Mouse (Mus musculus) liver, adult 2 months (tissue): ENCODE measurements around the gene Ddit4. TPM values are rescaled to one million over a fixed set of nuclear protein-coding genes. Genes with fewer than 3 reads are reported as not detected.
A peak's percentile ranks its signal among the peaks of the same experiment; 100 is the strongest.

Experiments
- DNase-seq: peaks from one replicate; pipeline ENCODE4 v3.0.0-alpha.2; 2011; ENCODE audit warnings: low read depth, low spot score; ENCODE audit errors: extremely low read depth
- H3K27ac ChIP-seq: fragments of 200-500 bp; replicated peaks from 2 replicates; pipeline ENCODE4 v1.5.1; 2012; ENCODE audit warnings: low read depth, mild to moderate bottlenecking, control low read depth, inconsistent platforms, low read length; ENCODE audit not compliant: insufficient read depth
- H3K27me3 ChIP-seq: fragments of 200-500 bp; 2 replicates; pipeline ENCODE4 v1.6.1; 2012; ENCODE audit warnings: mild to moderate bottlenecking, moderate library complexity, low read length, inconsistent platforms; ENCODE audit not compliant: control insufficient read depth, insufficient read depth
- H3K36me3 ChIP-seq: fragments of 200-500 bp; 2 replicates; pipeline ENCODE4 v1.6.1; 2012; ENCODE audit warnings: low read length, inconsistent platforms; ENCODE audit not compliant: control insufficient read depth, insufficient read depth
- H3K4me1 ChIP-seq: fragments of 200-500 bp; 2 replicates; pipeline ENCODE4 v1.6.1; 2011; ENCODE audit warnings: low read length; ENCODE audit not compliant: control insufficient read depth, insufficient read depth
- H3K4me3 ChIP-seq: fragments of 200-500 bp; 2 replicates; pipeline ENCODE4 v1.5.1; 2011; ENCODE audit warnings: low read depth, mild to moderate bottlenecking, control low read depth, low read length, moderate library complexity; ENCODE audit not compliant: insufficient read depth
- H3K79me2 ChIP-seq: fragments of 200-500 bp; 2 replicates; pipeline ENCODE4 v1.6.1; 2012; ENCODE audit warnings: inconsistent platforms, mild to moderate bottlenecking, low read length, moderate library complexity; ENCODE audit not compliant: control insufficient read depth, insufficient read depth
- H3K9ac ChIP-seq: fragments of 200-500 bp; 2 replicates; pipeline ENCODE4 v1.6.1; 2012; ENCODE audit warnings: low read depth, mild to moderate bottlenecking, control low read depth, inconsistent platforms, low read length
- CTCF ChIP-seq: fragments of 200-500 bp; IDR thresholded peaks from 2 replicates; pipeline ENCODE4 v1.5.1; 2011; ENCODE audit warnings: low read depth, low read length, control low read depth
- POLR2A ChIP-seq: fragments of 200-500 bp; IDR thresholded peaks from 2 replicates; pipeline ENCODE4 v1.6.1; 2011; ENCODE audit warnings: low read length, control low read depth; ENCODE audit not compliant: insufficient read depth; ENCODE audit errors: extremely low read depth
- WGBS: fragments of 180-500 bp; shearing (Covaris S2); methylation state at CpG from one replicate; pipeline ENCODE4 v1.1.7; 2018; 5-methylcytosine and 5-hydroxymethylcytosine counted together
- polyA plus RNA-seq: library from polyadenylated mRNA; depleted of rRNA; stranded (reverse); fragments of >200 nt; gene quantifications from 2 replicates; pipeline ENCODE4 v1.2.3, GENCODE M21; 2012; rRNA removed
- total RNA-seq: library from RNA; depleted of rRNA; stranded (reverse); fragments of >200 nt; gene quantifications from 2 replicates; pipeline ENCODE4 v1.2.3, GENCODE M21; 2014; rRNA removed

Ddit4 gene
- total and polyA plus RNA-seq, 2 experiments = 8.8 to 13.6 TPM

GRCm38 (mm10) chr10:59901463-59901862 is 50.2 kb downstream of the Ddit4 start:
- no peaks in the 10 kb centered on the region; the same call in 1 of the 2 replicates for H3K36me3 ChIP-seq
- no peak for TF ChIP-seq POLR2A
- TF ChIP-seq CTCF = no peak
- H3K79me2 ChIP-seq = no peaks in the 10 kb centered on the region
- H3K9ac ChIP-seq = no peak overlapping the region
- WGBS = 92% methylated on average over 1 of the region's 1 CpGs
- DNase-seq = no peak
- H3K4me1 ChIP-seq = peaks cover 14% of the 10 kb centered on the region; the same call in 1 of the 2 replicates
- H3K27ac ChIP-seq = no peak overlapping the region
- no peak overlapping the region for H3K4me3 ChIP-seq
- H3K27me3 ChIP-seq = no peaks in the 10 kb centered on the region

GRCm38 (mm10) chr10:59900939-59901338 is 50.7 kb downstream of the Ddit4 start:
- DNase-seq = no peak
- peaks cover 14% of the 10 kb centered on the region; the same call in 1 of the 2 replicates for H3K4me1 ChIP-seq
- no peaks in the 10 kb centered on the region for H3K27me3 ChIP-seq
- H3K36me3 ChIP-seq = peaks cover 3% of the 10 kb centered on the region; the same call in 1 of the 2 replicates
- no peak overlapping the region for H3K4me3 ChIP-seq
- H3K79me2 ChIP-seq = no peaks in the 10 kb centered on the region
- WGBS = 81% methylated on average over 4 of the region's 4 CpGs
- no peak overlapping the region for H3K27ac ChIP-seq
- TF ChIP-seq CTCF (no peak), POLR2A (no peak)
- H3K9ac ChIP-seq = no peak overlapping the region

GRCm38 (mm10) chr10:59900174-59900435 is 51.5 kb downstream of the Ddit4 start:
- Histone ChIP-seq H3K27me3 (no peaks in the 10 kb centered on the region), H3K36me3 (peaks cover 4% of the 10 kb centered on the region; the same call in 1 of the 2 replicates), H3K9ac (peak overlapping the region; percentile 45), H3K4me3 (no peak overlapping the region), H3K27ac (peak overlapping the region; percentile 89), H3K4me1 (peaks cover 14% of the 10 kb centered on the region; the same call in 1 of the 2 replicates), H3K79me2 (no peaks in the 10 kb centered on the region)
- TF ChIP-seq CTCF (no peak), POLR2A (no peak)
- DNase-seq = no peak
- 22% methylated on average over 4 of the region's 4 CpGs for WGBS

Other genes with a start within 250 kb of the Ddit4 start
- gene Micu1, start 249.4 kb downstream of the Ddit4 start, total RNA-seq = 24.1 and 26.4 TPM in 2 replicates
- 23.7 and 24.4 TPM in 2 replicates for gene Micu1, start 249.4 kb downstream of the Ddit4 start, polyA plus RNA-seq
- 22.4 and 27.7 TPM in 2 replicates for gene Dnajb12, start 72.3 kb downstream of the Ddit4 start, total RNA-seq
- gene Dnajb12, start 72.3 kb downstream of the Ddit4 start, polyA plus RNA-seq = 47.0 and 56.9 TPM in 2 replicates
- gene Ascc1, start 51.0 kb upstream of the Ddit4 start, total RNA-seq = 8.5 and 10.8 TPM in 2 replicates
- gene Ascc1, start 51.0 kb upstream of the Ddit4 start, polyA plus RNA-seq = 12.9 and 15.6 TPM in 2 replicates
- 22.8 and 28.1 TPM in 2 replicates for gene Anapc16, start 51.3 kb upstream of the Ddit4 start, total RNA-seq
- 48.9 and 50.4 TPM in 2 replicates for gene Anapc16, start 51.3 kb upstream of the Ddit4 start, polyA plus RNA-seq
- 0.18 and 0.40 TPM in 2 replicates for gene Spock2, start 154.4 kb upstream of the Ddit4 start, total RNA-seq
- gene Spock2, start 154.4 kb upstream of the Ddit4 start, polyA plus RNA-seq = 0.34 and 0.40 TPM in 2 replicates